Mouse (Mus musculus): Measurements from ENCODE around the gene Sfmbt1.

The Sfmbt1 gene

GRCm38 (mm10) chr14:30714799-30715617 is at the start of gene Sfmbt1:
TSS of gene Sfmbt1 (plus strand) at chr14:30714849.
- DNase-seq (ENCODE audit: low read depth, low spot score): peak; percentile 27

- no peak for DNase-seq (ENCODE audit: low read depth, low spot score)
Observed at GRCm38 (mm10) chr14:30666061-30666460, 48.6 kb upstream of the Sfmbt1 start.

- DNase-seq (ENCODE audit: low read depth, low spot score): peak; percentile 41
Observed at GRCm38 (mm10) chr14:30666604-30667003, 48.0 kb upstream of the Sfmbt1 start.

GRCm38 (mm10) chr14:30670161-30670560 is 44.5 kb upstream of the Sfmbt1 start:
- DNase-seq (ENCODE audit: low read depth, low spot score): no peak

GRCm38 (mm10) chr14:30671095-30671985 is 43.3 kb upstream of the Sfmbt1 start:
- DNase-seq (ENCODE audit: low read depth, low spot score): peak; percentile 84

- DNase-seq (ENCODE audit: low read depth, low spot score): peak; percentile 93
Observed at GRCm38 (mm10) chr14:30671986-30672312, 42.7 kb upstream of the Sfmbt1 start.

GRCm38 (mm10) chr14:30674947-30675346 is 39.7 kb upstream of the Sfmbt1 start:
- DNase-seq (ENCODE audit: low read depth, low spot score): no peak

- no peak for DNase-seq (ENCODE audit: low read depth, low spot score)
Observed at GRCm38 (mm10) chr14:30682131-30682530, 32.5 kb upstream of the Sfmbt1 start.

GRCm38 (mm10) chr14:30690685-30691084 is 24.0 kb upstream of the Sfmbt1 start:
- DNase-seq (ENCODE audit: low read depth, low spot score): no peak

GRCm38 (mm10) chr14:30692439-30692838 is 22.2 kb upstream of the Sfmbt1 start:
- no peak for DNase-seq (ENCODE audit: low read depth, low spot score)

GRCm38 (mm10) chr14:30694786-30695185 is 19.9 kb upstream of the Sfmbt1 start:
- DNase-seq (ENCODE audit: low read depth, low spot score): peak; percentile 67

- peak; percentile 91 for DNase-seq (ENCODE audit: low read depth, low spot score)
Observed at GRCm38 (mm10) chr14:30695609-30696008, 19.0 kb upstream of the Sfmbt1 start.

GRCm38 (mm10) chr14:30697407-30698052 is 17.1 kb upstream of the Sfmbt1 start:
- DNase-seq (ENCODE audit: low read depth, low spot score): peak; percentile 71

GRCm38 (mm10) chr14:30699656-30700055 is 15.0 kb upstream of the Sfmbt1 start:
- peak; percentile 79 for DNase-seq (ENCODE audit: low read depth, low spot score)

- no peak for DNase-seq (ENCODE audit: low read depth, low spot score)
Observed at GRCm38 (mm10) chr14:30702512-30702911, 12.1 kb upstream of the Sfmbt1 start.

GRCm38 (mm10) chr14:30703079-30703478 is 11.6 kb upstream of the Sfmbt1 start:
- DNase-seq (ENCODE audit: low read depth, low spot score): no peak

GRCm38 (mm10) chr14:30704098-30704855 is 10.4 kb upstream of the Sfmbt1 start:
- no peak for DNase-seq (ENCODE audit: low read depth, low spot score)

GRCm38 (mm10) chr14:30711892-30712291 is 2.8 kb upstream of the Sfmbt1 start:
- DNase-seq (ENCODE audit: low read depth, low spot score): no peak

- DNase-seq (ENCODE audit: low read depth, low spot score): no peak
Observed at GRCm38 (mm10) chr14:30713769-30714168, 880 bp upstream of the Sfmbt1 start.

GRCm38 (mm10) chr14:30715618-30716050 is 985 bp downstream of the Sfmbt1 start:
- peak; percentile 90 for DNase-seq (ENCODE audit: low read depth, low spot score)

All from brain, adult 2 months (tissue).